Mouse (Mus musculus): ENCODE data around the gene Lpcat2b. TPM values are rescaled to one million over a fixed set of nuclear protein-coding genes. Genes with fewer than 3 reads are reported as not detected.

The Lpcat2b gene
- polyA plus RNA-seq, 1 experiment from 2014 or later = not detected

GRCm38 (mm10) chr5:107415098-107415497 lies 16.3 kb upstream of the Lpcat2b start:
- Histone ChIP-seq H3K27ac (no peak overlapping the region), H3K4me1 (no peaks in the 10 kb centered on the region), H3K4me2 (no peak overlapping the region), H3K9me3 (no peaks in the 10 kb centered on the region), H3K9ac (no peak overlapping the region), H3K4me3 (no peak overlapping the region), H3K27me3 (no peaks in the 10 kb centered on the region), H3K36me3 (no peaks in the 10 kb centered on the region)
- no peak for ATAC-seq (ENCODE audit: borderline replicate concordance, extremely low read depth, low FRiP score, low TSS enrichment)
- WGBS = 63% methylated on average over 2 of the region's 2 CpGs

- no peak overlapping the region for H3K4me3 ChIP-seq
- whole genome bisulfite sequencing = 5% methylated on average over 1 of the region's 1 CpGs
- no peaks in the 10 kb centered on the region for H3K4me1 ChIP-seq
- H3K4me2 ChIP-seq = no peak overlapping the region
- no peak for ATAC-seq (ENCODE audit: borderline replicate concordance, extremely low read depth, low FRiP score, low TSS enrichment)
- no peaks in the 10 kb centered on the region for H3K9me3 ChIP-seq
- no peak overlapping the region for H3K27ac ChIP-seq
- H3K9ac ChIP-seq = no peak overlapping the region
- no peaks in the 10 kb centered on the region for H3K36me3 ChIP-seq
- no peaks in the 10 kb centered on the region for H3K27me3 ChIP-seq
Measured at GRCm38 (mm10) chr5:107421676-107422075, 9.7 kb upstream of the Lpcat2b start.

GRCm38 (mm10) chr5:107434001-107434400 lies 2.7 kb downstream of the Lpcat2b start:
- Histone ChIP-seq H3K27me3 (no peaks in the 10 kb centered on the region), H3K9me3 (no peaks in the 10 kb centered on the region), H3K4me3 (no peak overlapping the region), H3K4me1 (peaks cover 7% of the 10 kb centered on the region; the same call in 1 of the 2 replicates), H3K4me2 (no peak overlapping the region), H3K9ac (no peak overlapping the region), H3K36me3 (no peaks in the 10 kb centered on the region), H3K27ac (no peak overlapping the region)
- no peak for ATAC-seq (ENCODE audit: borderline replicate concordance, extremely low read depth, low FRiP score, low TSS enrichment)
- WGBS = 75% methylated on average over 5 of the region's 5 CpGs

- no peak for ATAC-seq (ENCODE audit: borderline replicate concordance, extremely low read depth, low FRiP score, low TSS enrichment)
- Histone ChIP-seq H3K4me1 (peaks cover 7% of the 10 kb centered on the region; the same call in 1 of the 2 replicates), H3K4me2 (no peak overlapping the region), H3K27me3 (no peaks in the 10 kb centered on the region), H3K9ac (no peak overlapping the region), H3K9me3 (no peaks in the 10 kb centered on the region), H3K4me3 (no peak overlapping the region), H3K27ac (no peak overlapping the region), H3K36me3 (no peaks in the 10 kb centered on the region)
- 85% methylated on average over 6 of the region's 6 CpGs for WGBS
Measured at GRCm38 (mm10) chr5:107436185-107436584, 4.8 kb downstream of the Lpcat2b start.

GRCm38 (mm10) chr5:107436587-107437209 lies 5.3 kb downstream of the Lpcat2b start:
- no peaks in the 10 kb centered on the region for H3K36me3 ChIP-seq
- no peak overlapping the region for H3K4me2 ChIP-seq
- no peak overlapping the region for H3K27ac ChIP-seq
- no peaks in the 10 kb centered on the region for H3K9me3 ChIP-seq
- H3K4me1 ChIP-seq = peaks cover 7% of the 10 kb centered on the region; the same call in 1 of the 2 replicates
- 57% methylated on average over 6 of the region's 6 CpGs for whole genome bisulfite sequencing
- no peak for ATAC-seq (ENCODE audit: borderline replicate concordance, extremely low read depth, low FRiP score, low TSS enrichment)
- no peak overlapping the region for H3K9ac ChIP-seq
- H3K27me3 ChIP-seq = no peaks in the 10 kb centered on the region
- H3K4me3 ChIP-seq = no peak overlapping the region

- peak within 1 kb of the TSS; percentile 78 for H3K4me2 ChIP-seq
- under 1% methylated on average over 51 of the region's 51 CpGs for WGBS
- peak within 1 kb of the TSS; percentile 94 for H3K9ac ChIP-seq
- peak; percentile 93 for ATAC-seq (ENCODE audit: borderline replicate concordance, extremely low read depth, low FRiP score, low TSS enrichment)
- no peaks in the 10 kb centered on the region for H3K27me3 ChIP-seq
- no peaks in the 10 kb centered on the region for H3K9me3 ChIP-seq
- H3K27ac ChIP-seq = peak within 1 kb of the TSS; percentile 89
- no peaks in the 10 kb centered on the region for H3K36me3 ChIP-seq
- H3K4me1 ChIP-seq = peaks cover 7% of the 10 kb centered on the region; the same call in 1 of the 2 replicates
- H3K4me3 ChIP-seq = peak within 1 kb of the TSS; percentile 92
Measured at GRCm38 (mm10) chr5:107437464-107438281, 6.3 kb downstream of the Lpcat2b start, which contains the start of gene Btbd8. Gene Btbd8, plus strand, starts transcription at chr5:107437997.

- peak overlapping the region; percentile 78 for H3K4me2 ChIP-seq
- 13% methylated on average over 7 of the region's 7 CpGs for WGBS
- H3K36me3 ChIP-seq = no peaks in the 10 kb centered on the region
- H3K9ac ChIP-seq = peak overlapping the region; percentile 94
- ATAC-seq (ENCODE audit: borderline replicate concordance, extremely low read depth, low FRiP score, low TSS enrichment) = no peak
- H3K9me3 ChIP-seq = no peaks in the 10 kb centered on the region
- peak overlapping the region; percentile 92 for H3K4me3 ChIP-seq
- H3K27me3 ChIP-seq = no peaks in the 10 kb centered on the region
- H3K4me1 ChIP-seq = peaks cover 7% of the 10 kb centered on the region; the same call in 1 of the 2 replicates
- peak overlapping the region; percentile 89 for H3K27ac ChIP-seq
Measured at GRCm38 (mm10) chr5:107438353-107438752, 7.0 kb downstream of the Lpcat2b start.

GRCm38 (mm10) chr5:107441881-107442280 lies 10.5 kb downstream of the Lpcat2b start:
- Histone ChIP-seq H3K9me3 (no peaks in the 10 kb centered on the region), H3K27ac (no peak overlapping the region), H3K36me3 (no peaks in the 10 kb centered on the region), H3K27me3 (no peaks in the 10 kb centered on the region), H3K4me3 (no peak overlapping the region), H3K4me2 (no peak overlapping the region), H3K4me1 (peaks cover 7% of the 10 kb centered on the region; the same call in 1 of the 2 replicates), H3K9ac (no peak overlapping the region)
- WGBS = 73% methylated on average over 5 of the region's 5 CpGs
- no peak for ATAC-seq (ENCODE audit: borderline replicate concordance, extremely low read depth, low FRiP score, low TSS enrichment)

- Histone ChIP-seq H3K9ac (no peak overlapping the region), H3K27me3 (no peaks in the 10 kb centered on the region), H3K4me3 (no peak overlapping the region), H3K4me2 (no peak overlapping the region), H3K4me1 (no peaks in the 10 kb centered on the region), H3K9me3 (no peaks in the 10 kb centered on the region), H3K27ac (no peak overlapping the region), H3K36me3 (no peaks in the 10 kb centered on the region)
- no peak for ATAC-seq (ENCODE audit: borderline replicate concordance, extremely low read depth, low FRiP score, low TSS enrichment)
- WGBS = 89% methylated on average over 4 of the region's 4 CpGs
Measured at GRCm38 (mm10) chr5:107444251-107444650, 12.9 kb downstream of the Lpcat2b start.

GRCm38 (mm10) chr5:107447977-107448376 lies 16.6 kb downstream of the Lpcat2b start:
- Histone ChIP-seq H3K36me3 (0 out of 2 replicates have a peak, but pooled peaks cover 3% of the 10 kb centered on the region), H3K9me3 (no peaks in the 10 kb centered on the region), H3K27ac (no peak overlapping the region), H3K4me2 (no peak overlapping the region), H3K4me1 (no peaks in the 10 kb centered on the region), H3K4me3 (no peak overlapping the region), H3K27me3 (no peaks in the 10 kb centered on the region), H3K9ac (no peak overlapping the region)
- whole genome bisulfite sequencing = 66% methylated on average over 4 of the region's 4 CpGs
- ATAC-seq (ENCODE audit: borderline replicate concordance, extremely low read depth, low FRiP score, low TSS enrichment) = no peak

GRCm38 (mm10) chr5:107448784-107449183 lies 17.4 kb downstream of the Lpcat2b start:
- Histone ChIP-seq H3K9me3 (no peaks in the 10 kb centered on the region), H3K36me3 (0 out of 2 replicates have a peak, but pooled peaks cover 3% of the 10 kb centered on the region), H3K27ac (no peak overlapping the region), H3K27me3 (no peaks in the 10 kb centered on the region), H3K4me1 (no peaks in the 10 kb centered on the region), H3K9ac (no peak overlapping the region), H3K4me2 (no peak overlapping the region), H3K4me3 (no peak overlapping the region)
- WGBS = 90% methylated on average over 4 of the region's 4 CpGs
- ATAC-seq (ENCODE audit: borderline replicate concordance, extremely low read depth, low FRiP score, low TSS enrichment) = no peak

GRCm38 (mm10) chr5:107449620-107450019 lies 18.3 kb downstream of the Lpcat2b start:
- Histone ChIP-seq H3K9me3 (no peaks in the 10 kb centered on the region), H3K27ac (no peak overlapping the region), H3K9ac (no peak overlapping the region), H3K4me1 (no peaks in the 10 kb centered on the region), H3K4me2 (no peak overlapping the region), H3K4me3 (no peak overlapping the region), H3K36me3 (0 out of 2 replicates have a peak, but pooled peaks cover 3% of the 10 kb centered on the region), H3K27me3 (no peaks in the 10 kb centered on the region)
- 87% methylated on average over 5 of the region's 5 CpGs for WGBS
- no peak for ATAC-seq (ENCODE audit: borderline replicate concordance, extremely low read depth, low FRiP score, low TSS enrichment)
